Mouse (Mus musculus) gastrocnemius, adult 8-10 months (tissue): Measurements from ENCODE around the gene Ice1. TPM values are rescaled to one million over a fixed set of nuclear protein-coding genes. Genes with fewer than 3 reads are reported as not detected.
A peak's percentile ranks its signal among the peaks of the same experiment; 100 is the strongest.

ENCODE experiments used
- DNase-seq, 2 experiments: peaks; one replicate each; pipeline ENCODE4 v3.0.0; 2022; ENCODE audit warnings: low spot score in 2 of 2
- total RNA-seq, 4 experiments: library from RNA; stranded (reverse); gene quantifications; 2 replicates each; pipeline ENCODE4 v1.2.4; 2022

Gene Ice1
- total RNA-seq, 4 experiments from 2014 or later, result 12.2 to 17.2 (median 13.9) TPM

DNA sequence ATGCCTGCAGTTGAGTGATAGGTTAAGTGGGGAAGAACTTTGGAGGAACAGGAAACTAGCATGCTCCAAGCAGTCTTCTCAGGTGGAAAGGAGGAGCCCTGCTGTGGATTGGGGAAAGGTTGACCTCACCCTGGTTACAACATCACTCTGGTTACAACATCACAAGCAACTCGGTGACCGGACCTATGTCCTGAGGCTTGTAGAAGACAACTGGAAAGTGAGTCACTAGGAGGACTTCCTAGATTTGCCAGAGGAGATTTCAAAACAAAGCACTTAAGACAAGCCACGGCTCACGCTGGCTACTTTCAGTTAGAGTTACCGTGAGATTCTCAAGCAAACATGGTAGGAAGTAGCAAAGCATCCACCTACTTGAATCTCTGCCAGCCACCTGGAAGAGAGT is 3.9 kb upstream of the Ice1 start:
- DNase-seq, result no peak

DNA sequence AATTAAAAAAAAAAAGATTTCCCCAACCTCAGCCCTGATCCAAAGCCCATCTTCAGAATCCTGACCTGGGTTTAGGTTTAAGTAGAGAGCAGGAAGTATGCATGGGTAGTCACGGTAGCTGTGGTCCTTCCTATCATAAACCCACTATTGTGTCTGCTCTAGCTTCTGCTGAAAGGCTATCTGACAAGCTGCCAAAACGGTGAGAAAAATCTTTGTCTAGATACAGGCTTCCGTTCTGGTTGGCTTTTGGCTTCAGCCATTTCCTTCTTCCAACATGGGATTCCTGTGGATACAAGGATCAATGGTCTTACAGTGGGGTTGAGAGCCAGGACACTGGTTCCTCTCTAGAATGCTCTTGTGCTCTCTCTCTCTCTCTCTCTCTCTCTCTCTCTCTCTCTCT is 2.2 kb upstream of the Ice1 start:
- no peak for DNase-seq

DNA sequence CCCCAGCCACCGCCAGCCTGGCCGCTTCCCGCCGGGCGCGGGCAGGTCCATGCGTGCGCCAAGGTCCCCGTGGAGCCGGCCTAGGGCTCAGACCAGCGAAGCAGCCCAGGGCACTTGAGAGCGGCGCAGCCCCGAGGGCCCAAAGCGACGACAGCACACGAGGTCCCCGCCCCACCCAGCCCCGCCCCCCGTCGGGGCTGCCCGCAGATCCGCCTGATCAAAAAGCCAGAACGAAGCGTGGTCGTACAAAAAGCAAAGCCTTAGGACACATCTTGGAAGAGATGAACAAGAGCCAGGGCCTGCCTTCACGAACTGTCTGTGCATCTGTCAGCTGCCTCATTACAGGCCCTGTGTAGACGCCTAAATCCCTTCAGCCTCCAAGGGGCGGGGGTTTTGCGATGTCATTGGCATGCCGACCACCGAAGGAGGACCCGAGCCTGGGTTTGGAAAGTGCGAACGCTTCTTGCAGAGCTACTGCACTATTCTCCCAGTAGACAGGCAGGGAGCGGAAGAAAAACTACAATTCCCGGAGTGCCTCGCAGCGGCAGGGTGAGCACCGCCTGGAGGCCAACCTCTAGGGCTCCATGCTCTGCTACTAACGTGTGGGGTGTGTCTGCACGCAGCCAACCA is 343 bp upstream of the Ice1 start:
- peak; percentile 91 to 93 for DNase-seq

DNA sequence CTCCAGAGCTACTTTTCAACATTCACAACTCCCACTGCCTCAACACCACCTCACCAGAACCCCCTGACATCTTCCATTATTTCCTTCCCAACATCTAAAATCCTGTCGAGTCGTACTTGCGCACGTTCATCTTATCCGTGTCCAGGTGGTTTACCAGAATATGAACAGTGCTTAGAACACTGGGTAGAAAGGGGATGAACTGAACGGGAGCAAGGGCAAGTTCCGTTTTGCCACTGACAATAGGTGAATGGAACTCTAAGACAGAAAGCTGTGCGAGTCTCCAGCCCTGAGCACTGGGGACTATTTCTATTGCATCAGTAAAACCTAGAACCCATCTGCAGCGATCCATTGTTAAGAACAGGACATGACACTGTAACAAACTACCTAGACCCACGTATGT is 728 bp downstream of the Ice1 start:
- no peak for DNase-seq

DNA sequence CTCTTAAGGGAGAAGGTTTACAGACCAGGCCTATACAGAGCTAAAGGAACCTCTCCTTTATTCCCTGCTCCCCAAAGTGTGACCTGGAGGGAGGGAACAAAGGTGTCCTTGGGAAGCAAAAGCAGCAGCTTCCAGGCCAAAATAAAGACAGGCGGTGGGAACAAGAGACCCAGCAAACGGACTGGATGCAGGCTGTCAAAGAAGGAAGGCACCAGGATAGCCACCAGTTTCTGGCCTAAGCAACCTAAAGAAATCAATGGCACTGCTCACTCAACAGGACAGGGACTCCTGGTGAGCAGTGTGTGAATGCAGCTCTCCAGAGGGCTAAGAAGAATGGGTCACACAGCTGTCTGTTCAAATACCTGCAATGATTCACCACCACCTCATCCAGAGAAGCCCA is 1.8 kb downstream of the Ice1 start:
- DNase-seq, result no peak

DNA sequence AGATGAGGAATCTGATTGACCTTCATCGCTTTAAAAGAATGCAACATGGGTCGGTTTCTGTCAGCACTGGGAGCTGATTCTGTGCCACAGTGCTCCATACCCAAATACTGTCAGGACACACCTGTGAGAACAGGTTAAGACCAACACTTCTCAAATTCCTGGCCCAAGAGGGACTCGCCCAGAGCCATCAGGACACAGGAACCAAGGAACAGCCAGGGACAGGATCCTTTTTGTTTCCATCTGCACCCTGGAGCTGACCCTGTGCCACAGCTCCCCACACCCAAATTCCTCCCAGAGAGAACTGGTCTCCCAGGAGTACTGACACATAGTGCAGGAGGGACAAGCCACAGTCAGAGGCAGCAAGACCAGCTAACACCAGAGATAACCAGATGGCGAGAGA is 11.0 kb downstream of the Ice1 start:
- no peak for DNase-seq

DNA sequence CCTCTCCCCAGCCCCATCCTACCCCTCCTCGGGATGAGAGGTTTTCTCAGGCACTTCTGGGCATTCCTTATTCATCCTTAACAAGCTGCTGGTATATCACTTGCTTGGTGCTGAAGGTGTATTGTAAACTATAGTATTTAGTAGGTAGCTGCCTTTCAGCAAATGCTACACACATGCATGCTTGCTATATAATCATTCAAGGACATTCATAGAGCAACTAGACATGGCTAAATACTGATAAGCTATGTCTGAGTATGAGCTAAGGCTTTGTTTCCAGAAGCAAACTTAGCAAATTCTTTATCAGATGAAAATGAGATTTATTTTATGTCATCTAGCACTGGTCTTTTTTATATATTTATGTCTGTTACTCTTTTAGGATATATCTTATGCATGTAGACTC is 11.8 kb downstream of the Ice1 start:
- DNase-seq, result no peak

DNA sequence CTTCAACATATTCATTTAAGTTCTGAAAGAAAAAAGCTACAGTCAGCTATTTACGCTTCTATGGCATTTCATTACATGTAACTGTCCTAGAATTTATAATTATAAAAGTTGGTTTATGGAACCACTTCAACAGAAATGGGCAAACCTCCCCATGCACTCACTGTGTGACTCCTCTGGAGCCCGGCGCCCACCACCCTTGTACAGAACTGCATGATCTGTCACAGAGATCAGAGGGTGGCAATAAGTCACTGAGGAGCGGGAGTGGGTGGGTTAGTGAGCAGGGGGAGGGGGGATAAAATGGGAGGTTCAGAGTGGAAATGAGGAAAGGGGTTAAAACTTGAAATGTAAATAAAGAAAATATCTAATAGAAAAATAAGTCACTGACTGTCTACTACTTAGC is 13.0 kb downstream of the Ice1 start:
- no peak for DNase-seq

DNA sequence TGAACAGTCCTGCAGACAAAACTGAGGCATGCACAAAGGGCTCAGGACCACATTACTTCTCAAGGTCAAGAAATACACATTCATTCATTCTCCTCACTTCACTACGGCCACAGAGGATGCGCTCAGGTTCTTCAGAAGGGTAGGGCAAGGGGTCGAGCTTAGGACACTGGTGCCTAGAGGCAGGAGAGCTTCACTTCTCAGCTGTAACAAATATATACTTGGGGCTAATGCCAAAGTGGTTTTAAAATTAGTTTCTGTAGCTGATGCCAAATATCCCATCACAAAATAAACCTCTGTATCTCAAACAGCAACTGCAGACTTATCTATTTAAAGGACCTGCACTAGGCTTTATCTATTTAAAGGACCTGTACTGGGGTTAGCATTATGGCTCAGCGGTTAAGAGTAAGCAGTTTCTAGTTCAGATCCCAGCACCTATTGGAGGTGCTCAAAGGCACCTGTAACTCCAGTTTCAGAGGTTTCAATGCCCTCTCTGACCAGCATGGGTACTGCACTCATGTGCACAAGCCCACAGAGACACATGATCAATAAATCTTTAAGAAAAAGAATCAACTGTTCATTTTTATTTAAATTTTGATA is 14.9 kb downstream of the Ice1 start:
- DNase-seq, result no peak

DNA sequence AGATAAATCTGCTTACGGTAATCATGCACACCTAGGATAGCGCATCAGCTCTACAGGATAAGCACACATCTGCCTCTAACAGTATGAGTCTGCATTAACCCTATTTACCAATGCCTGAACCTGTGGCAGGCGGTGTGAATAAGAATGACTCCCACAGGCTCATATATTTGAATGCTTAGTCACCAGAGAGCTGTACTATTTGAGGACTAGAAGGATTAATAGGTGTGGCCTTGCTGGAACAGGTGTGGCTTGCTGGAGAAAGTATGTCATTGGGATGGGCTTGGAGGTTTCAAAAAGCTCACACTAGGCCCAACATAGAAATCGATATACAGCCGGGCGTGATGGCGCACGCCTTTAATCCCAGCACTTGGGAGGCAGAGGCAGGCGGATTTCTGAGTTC is 15.9 kb downstream of the Ice1 start:
- no peak for DNase-seq

DNA sequence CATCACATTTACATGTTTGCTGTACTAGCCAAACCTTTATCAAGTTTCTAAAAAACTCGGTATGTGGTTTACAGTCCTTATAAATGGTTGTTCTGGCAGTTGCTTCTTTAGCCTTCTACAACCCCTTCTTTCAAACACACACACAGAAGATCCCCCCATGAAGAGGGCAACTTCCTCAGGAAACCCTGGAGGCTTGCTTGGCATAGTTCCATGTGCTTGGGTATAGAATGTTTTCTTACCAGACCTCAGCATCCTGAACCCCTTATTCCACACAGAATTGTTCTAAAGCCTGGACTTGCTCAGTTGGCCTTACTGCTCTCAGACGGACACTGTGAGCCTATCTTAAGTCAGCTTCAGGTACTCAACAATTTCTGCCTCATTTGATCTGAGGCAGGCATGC is 24.6 kb downstream of the Ice1 start:
- no peak for DNase-seq

DNA sequence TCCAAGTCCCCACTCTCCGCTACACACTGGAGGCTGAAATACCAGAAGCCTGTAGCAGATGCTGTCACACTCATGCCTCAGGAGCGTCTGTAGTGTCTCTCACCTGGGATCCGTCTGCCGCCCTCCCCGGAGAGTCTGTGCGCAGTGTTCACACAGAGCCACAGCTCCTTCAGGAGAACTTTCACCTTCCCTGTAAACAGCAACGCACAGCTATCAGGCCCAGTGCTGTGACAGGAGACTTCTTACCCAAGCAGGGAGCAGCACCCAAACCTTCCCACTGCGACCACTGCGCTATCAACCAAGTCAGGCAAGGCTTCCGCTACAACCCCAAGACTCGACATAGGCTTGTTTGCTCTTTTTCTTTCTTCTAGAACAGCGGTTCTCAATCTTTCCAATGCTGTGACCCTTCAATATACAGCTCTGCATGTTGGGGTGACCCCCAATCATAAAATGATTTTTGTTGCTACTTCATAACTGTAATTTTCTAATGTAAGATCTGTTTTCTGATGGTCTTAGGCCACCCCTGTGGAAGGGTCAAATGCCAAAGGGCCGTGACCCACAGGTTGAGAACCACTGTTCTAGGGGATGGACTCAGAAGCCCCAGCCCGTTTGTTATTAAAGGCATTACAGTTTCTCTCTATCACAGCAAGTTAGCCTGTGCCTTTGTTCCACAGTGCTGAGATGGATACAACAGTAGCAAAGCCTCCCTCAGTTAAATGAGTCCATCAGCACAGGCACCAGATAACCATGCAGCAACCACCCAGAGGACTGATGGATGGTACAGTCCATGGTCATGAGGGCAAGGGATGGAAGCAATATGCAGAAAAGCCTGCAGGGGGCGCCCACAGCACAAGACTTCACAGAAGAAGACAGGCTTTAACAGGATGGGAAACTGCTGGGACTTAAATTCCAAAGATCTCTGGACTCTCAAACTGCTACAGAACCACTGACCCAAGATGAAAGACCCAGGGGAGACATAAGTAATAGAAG is 26.7 kb downstream of the Ice1 start:
- peak; percentile 15 to 45 for DNase-seq

DNA sequence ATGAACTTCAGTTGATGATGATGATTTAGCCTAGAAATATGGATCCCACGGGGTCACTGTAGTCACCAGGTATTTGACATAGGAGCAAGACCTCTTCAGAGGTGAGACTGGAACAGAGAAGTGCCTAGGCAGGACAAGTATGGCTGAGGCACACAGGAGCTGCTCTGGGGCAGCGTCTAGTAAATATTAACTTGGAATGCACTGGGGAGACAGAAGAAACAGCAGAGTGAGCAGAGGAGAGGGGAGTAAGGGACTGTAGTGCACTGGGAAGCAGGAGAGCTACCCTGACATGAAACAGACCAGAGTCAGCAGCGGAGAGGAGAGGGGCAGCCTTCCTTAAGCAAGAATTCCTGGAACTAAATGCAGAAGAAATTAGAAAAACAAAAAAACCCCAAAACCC is 27.8 kb downstream of the Ice1 start:
- DNase-seq, result no peak

DNA sequence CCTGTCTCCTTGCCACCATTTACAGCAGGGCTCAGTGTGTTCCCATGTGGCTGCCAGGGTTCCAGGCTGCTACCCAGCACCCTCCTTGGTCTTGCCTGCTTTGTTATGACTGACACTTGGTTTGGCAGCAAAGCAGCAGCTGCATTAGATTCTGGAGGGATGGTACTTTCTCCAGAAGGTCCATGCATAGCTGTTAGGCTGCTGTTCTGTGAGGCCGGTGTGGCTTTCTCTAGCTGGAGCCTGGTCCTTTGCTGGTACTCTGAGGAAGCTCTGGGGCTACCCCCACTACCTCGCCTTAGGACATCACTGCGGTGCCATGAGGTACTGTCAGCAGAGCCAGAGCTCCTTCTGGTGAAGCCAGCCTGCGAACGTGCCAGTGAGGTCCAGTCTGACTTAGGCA is 32.1 kb downstream of the Ice1 start:
- no peak for DNase-seq

DNA sequence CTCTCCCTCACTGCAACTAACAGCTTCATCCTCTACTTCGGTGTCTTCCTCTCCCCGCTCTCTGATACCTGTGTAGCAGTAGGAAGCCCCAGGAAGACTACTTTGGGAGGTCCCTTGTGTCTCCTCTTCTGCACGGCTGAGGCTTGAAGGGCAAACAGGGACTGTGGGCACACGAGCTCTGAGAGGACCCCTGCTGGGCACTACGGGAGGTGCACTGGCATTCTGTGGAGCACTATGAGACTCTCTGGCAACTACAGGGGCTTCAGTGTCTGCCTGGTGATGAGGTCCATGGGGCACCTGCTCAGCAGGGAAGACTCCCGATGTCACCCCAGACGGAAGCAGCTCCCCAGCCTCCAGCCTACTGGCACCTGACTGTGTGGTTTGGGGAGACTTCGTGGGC is 32.7 kb downstream of the Ice1 start:
- no peak for DNase-seq

DNA sequence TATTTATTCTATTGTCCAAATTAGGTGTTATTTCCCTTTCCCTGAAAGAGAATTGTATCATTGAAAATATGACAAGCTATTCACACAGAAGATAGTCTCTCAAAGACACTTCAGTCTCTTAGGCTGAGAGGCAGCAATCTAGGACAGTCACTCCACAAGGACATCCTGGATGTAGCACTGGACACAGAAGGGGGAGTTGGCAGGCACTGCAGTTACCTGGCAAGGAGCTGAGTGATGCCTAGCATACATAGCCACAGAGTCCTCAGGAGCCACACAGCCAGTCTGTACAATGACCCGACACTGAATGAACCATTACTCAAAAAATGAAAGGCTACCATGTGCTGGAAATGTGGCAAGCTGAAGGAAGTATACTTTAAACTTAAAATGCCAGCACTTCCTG is 35.9 kb downstream of the Ice1 start:
- no peak for DNase-seq

DNA sequence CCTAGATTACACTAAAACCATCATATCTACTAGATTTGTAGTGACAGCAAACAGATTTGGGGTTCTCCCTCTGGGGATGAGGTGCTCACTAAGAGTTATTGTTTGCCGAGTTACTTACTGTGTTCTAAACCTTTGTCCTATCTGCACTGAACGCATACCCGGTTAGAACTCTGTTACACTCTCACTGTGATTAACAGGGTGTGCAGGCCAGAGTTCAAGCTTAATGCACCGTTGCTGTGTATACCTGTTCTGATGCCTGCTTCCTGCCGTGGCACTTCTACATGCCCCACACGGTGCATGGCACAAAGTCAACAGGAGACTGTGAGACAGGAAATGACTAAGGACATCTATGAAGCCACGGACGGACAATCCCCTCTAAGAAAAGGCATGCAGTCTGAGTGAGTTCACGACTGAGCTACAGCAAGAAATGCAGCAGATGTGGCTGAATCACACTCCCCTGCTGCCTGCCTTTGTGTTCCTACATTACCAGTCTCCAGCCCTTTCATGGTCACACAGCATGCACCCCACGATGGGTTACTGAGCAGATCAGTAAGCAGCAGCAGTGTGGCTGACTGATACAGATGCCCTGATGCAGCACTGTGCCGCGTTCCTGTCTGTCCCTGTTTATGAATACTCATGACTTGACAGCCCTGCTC is 37.3 kb downstream of the Ice1 start:
- no peak for DNase-seq

DNA sequence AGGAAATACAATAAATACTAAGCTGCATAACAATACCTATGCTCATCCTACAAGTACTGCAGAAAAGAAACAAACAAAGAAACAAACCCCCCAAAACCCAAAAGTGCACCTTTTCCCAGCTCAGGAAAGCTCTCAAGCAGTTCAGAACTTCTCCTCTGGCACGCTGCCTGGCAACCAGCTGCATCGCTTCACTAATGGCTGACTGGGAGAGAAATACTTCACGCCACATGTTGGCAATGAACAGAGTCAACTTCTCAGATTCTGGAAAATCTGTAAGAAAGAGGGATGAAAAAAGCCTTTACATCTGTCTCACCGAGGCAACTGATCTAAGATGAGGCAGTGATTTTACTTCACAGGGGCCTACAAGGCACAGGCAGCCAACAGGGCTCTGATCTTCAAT is 38.5 kb downstream of the Ice1 start:
- no peak for DNase-seq

DNA sequence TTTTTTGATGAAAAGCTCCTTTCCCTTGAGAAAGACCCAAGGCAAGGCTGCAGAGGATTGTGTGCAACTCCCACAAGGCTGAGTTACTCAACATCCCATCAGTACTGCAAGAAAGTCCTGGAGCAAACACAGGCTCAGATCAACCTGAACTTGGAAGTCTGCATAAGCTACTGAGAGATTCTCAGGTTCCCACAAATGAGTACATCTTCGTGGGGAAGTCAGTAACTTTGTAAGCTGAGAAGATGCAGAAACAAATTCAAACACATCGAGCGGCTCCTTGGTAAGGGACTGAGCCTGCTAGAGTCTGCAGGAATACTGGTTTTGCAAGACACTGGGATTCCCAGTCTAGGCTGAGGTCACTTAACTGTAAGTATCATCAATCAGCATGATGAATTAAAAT is 40.5 kb downstream of the Ice1 start:
- DNase-seq, result no peak

DNA sequence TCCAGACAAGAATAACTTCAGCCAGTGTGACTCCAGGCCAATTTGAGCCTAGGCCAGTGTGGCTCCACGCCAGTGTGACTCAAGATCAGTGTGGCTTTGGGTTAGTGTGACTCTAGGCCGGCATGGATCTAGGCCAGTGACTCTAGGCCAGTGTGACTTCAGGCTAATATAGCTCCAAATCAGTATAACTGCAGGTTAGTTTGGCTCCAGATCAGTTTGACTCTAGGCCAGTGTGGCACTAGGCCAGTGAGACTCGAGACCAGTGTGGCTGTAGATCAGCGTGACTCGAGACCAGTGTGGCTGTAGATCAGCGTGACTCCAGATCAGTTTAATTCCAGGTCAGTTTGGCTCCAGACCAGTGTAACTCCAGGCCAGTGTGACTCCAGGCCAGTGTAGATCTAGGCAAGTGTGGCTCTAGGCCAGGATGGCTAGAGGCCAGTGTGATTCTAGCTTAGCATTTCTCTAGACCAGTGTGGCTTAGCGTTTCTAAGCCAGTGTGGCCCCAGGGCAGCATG is 47.1 kb downstream of the Ice1 start:
- DNase-seq, result peak; percentile 93 to 94

DNA sequence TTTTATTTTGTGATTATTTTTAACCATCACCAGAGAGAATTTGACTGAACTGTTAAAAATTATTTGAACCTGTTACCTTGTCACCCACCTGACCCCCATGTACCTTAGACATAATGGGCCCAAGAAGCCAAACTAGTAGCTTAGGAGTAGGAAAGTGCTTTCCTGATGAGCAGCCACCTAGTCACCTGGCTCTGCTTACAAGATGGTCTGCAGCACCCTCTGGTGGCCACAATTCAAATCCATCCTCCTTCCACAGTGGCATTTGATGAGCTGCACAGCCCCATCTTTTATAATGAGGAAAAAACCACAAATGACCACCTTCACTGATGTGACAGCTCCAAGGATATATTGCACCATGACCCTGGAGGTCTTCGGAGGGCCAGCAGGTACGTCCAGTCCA is 50.5 kb downstream of the Ice1 start:
- no peak for DNase-seq

DNA sequence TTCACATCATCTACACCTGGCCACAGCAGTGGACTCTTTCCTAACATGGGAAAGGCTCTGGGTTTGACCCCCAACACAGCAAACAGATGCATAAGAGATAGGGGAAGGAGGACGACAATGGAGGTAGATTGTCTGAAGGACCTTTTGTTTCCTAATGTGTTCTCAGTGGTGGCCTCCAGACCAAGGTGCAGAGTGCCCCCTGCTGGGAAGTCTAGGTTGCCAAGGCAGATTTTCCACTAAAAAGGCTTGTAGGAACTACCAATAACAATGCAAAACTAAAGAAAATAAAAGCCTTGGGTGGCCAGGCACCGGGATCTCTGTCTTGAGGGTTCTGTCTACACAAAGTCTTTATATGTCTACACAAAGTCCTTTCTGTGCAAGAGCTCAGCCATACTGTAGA is 54.9 kb downstream of the Ice1 start:
- DNase-seq, result no peak
